Mouse (Mus musculus) embryo, embryonic 10 days (tissue): ENCODE data around the gene Fat1.
"Not testable (repeated sequence)": the region's sequence is repeated elsewhere in the genome, so short reads cannot be mapped to it uniquely, and the experiment has no call there.

Source experiments
- DNase-seq: peaks from one replicate; pipeline ENCODE4 v3.0.0-alpha.2; 2015; ENCODE audit warnings: low spot score

Gene Fat1

DNA sequence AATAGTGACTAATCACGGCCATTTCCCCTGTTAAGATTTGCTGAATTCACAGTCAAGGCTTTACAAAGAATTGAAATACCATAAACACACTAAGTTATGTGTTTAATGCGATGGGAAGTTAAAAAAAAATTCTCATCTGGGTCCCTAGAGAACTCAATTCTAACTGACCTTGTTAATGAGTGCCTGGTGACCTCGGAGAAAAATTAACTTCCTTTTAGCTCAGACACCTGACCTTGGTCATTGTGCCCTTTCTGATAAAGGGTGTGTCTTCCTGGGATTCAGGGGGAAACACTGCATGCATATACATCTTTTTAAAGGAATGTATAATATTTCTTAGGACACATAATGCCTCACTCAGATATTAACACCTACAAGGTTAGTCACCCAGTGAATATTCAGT is 68.8 kb downstream of the Fat1 start:
- DNase-seq = no peak

DNA sequence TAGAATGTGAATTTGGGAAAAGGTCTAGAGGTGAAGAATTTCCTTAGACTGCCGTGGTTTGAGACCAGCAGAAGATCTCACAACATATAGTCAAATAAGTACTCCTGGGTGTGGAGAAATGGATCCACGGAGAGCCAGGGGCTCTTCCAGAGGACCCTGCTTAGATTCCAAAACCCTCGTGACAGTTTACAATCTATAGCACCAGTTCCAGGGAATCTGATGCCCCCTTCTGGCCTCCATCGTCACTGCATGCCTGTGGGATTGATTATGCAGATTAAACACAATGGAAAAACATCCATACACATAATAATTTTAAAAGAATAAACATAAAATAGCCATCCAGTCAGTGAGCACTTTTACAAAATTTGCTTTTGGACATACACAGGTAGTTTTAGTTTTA is 75.4 kb downstream of the Fat1 start:
- DNase-seq = peak; percentile 70

DNA sequence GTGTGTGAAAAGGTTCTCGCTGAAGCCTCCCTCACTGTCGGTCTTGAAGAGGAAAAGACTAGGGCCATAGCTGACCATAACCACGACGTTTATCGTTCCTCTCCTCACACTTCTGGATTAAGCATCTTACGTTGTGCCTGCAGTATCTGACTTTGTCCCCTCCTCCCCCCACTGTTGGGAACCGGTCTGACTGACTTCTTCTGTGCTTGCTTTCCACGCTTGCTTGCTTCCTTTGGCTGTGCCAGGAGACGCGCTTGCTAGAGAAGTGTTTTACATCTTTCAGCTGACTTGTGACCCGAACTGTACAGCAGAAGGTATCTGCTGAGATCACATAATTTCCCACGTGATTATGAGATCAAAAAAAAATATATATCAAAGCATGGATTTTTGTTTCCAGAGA is 76.5 kb downstream of the Fat1 start:
- no peak for DNase-seq

DNA sequence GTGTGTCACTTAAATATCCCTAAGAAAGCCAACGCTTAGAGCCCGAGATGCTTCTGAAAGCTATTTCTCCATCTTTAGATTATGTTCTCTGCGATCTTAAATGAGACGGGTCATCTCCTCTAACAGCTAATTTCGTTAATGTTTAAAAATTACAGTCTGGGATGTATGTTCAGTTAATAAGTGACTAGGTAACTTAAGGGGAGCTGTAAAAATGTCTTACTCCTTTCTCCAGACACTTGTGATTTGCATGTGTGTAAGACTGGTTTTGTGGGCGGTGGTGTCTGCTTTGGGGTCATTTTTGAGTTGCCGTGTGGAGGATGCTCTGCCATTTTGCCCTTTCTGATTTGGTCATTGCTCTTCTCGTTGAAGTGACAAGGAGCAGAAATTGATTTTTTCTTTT is 78.6 kb downstream of the Fat1 start:
- no peak for DNase-seq

DNA sequence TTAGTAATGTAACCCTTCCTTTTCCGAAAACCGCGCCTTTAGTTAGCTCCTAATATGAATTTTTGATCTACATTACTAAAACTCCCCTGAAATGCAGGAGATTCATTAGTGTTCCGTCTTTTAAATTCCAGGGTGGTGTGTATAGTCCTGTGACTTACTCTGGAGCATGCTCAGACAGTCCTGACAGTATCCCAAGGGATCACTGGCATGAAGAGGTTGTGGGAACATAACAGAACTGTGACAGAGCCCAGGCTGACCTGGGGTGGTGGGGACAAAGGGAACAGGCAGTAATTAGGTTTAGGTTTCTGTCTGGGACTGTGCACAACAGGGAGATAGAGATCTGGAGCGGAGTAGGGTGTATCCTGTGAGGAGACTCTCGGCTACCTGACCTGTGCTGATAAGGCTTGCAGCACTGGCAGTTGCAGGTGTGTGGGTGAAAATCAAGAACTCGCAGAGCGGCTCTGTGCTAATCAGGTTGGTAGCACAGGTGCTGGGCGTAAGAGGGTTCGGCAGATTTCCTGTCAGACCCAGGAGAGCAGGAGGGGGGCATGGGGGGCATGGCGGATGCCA is 79.3 kb downstream of the Fat1 start:
- no peak for DNase-seq

DNA sequence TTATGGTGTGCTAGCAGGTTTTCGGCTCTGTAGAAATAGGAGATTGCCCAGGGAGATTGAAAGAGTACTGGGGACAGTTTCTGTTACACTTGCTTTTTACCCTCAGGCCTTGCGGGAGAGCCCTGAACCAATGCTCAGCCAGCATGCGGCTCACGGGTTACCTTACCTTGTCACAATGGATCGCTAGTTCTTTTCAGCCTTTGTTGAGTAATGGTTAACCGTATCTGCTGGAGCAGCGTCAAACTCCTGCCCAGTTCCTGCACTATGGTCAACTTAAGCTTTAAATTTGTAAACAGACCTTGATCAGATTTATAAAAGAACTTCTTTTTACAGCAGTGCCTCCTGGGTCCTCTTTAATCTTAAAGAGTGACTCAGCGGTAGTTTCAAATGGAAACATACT is 80.6 kb downstream of the Fat1 start:
- DNase-seq = no peak

DNA sequence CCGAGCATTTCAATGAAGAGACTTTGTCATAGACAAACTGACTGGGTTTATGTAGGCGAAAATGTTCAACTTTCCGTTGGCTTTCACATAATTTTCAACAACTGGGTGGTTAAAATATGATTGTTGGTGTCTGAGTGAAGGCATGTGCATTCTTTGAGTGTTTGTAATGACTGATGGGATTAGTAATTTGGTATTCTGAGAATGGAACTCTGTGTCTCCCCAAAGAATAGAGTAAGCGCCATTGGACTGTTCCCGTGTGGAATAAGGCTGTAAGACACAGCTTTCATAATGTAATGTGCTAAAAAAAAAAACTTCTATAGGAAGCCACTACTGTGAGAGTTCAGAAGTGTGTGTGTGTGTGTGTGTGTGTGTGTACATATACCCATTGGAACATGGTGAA is 84.0 kb downstream of the Fat1 start:
- DNase-seq = no peak

DNA sequence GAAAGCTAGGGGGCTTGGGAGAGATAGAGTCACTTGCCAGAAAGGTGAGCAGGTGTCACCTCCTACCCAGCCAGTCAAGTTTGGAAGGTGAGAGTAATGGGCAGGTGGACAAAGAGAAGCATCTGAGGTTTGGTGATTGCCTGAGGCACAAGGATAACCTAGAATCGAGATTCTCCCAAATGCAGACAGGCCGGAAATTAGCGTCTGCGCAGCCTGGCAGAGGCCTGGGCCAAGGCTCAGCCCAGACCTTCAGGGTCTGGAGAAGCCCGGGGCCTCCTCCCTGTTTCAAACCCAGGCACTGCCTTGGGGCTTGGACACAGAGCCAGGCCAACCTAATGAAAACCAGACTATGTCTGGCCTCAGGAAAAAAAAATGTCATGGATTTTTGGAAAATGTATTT is 85.9 kb downstream of the Fat1 start:
- DNase-seq = no peak

DNA sequence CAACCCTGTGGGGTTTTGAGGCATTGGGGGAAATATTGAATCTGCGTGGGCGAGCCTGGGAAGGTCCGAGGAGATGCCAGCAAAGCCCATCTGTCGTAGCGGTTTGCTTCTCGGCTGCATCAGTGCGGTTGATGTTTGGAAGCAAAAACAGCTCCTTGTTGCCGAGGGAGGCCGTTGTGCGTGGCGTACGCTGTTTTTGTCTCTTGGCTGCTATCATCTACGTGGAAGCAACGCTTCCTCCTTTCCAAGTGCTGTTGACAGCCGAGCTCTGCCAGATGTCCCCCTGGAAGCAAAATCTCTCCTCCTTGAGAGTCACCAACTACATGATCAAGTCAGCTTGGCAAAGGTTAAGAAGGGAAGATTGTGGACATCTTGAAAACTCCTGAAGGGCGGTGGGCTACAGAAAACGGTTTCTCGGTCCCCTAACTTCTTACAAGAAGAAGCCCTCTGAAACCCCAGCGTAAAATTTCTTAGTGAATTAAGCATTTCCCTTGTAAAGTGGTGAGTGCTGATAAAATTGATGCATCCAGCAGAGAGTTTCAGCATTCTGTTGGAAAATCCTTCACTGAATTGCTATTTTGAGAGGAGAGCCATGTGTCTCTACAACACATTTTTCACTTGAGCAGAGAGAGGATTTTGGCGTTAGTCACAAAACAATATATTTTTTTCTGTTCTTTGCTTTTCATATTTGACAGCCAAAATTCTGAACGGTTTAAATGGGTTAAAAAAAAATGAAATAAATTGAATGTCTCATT is 86.8 kb downstream of the Fat1 start:
- no peak for DNase-seq

DNA sequence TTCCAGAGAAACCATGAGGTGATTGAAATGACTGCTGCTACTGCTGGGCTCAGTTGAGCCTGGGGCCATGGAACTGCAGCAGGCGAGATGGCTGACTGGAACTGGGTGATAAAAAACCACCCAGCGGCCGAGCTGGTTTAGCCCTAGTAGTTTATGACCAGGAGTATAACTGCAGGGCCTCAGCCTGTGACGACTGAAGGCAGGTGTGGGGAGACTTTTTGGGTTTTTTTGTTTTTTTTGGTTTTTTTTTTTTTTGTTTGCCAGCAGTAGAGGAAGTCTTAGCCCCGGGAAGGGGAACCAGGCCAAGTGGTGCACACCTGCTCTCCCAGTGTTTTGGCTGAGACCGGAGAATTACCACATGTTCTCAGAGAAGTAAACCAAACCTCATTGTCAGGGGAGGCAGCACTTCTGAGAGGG is 92.8 kb downstream of the Fat1 start:
- no peak for DNase-seq

DNA sequence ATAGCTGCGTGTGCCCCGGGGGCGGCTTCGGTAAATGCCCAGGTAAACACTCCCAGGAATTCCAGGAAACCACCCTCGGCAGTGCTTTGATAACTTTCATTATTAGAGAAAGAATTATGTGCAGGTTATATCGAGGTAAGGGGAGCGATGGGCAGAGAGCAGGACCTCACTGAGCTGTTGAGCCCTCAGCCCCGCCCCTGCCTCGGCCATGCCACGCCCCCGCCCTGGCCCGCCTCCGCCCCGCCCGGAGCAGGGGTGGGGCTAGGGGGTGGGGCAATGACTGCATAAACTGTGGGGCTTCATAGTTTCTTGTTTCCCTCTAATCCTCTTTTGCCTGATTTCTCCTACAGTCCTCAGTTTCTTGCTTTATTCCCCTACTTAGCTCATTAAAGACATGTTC is 103.1 kb downstream of the Fat1 start:
- no peak for DNase-seq

DNA sequence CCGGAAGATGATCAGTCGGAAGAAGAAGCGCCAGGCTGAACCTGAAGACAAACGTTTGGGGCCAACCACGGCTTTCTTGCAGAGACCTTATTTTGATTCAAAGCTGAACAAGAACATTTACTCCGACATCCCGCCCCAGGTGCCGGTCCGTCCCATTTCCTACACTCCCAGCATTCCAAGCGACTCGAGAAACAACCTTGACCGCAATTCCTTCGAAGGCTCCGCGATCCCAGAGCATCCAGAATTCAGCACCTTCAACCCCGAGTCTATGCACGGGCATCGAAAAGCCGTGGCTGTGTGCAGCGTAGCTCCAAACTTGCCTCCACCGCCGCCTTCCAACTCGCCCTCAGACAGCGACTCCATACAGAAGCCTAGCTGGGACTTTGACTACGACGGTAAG is 108.9 kb downstream of the Fat1 start:
- no peak for DNase-seq

DNA sequence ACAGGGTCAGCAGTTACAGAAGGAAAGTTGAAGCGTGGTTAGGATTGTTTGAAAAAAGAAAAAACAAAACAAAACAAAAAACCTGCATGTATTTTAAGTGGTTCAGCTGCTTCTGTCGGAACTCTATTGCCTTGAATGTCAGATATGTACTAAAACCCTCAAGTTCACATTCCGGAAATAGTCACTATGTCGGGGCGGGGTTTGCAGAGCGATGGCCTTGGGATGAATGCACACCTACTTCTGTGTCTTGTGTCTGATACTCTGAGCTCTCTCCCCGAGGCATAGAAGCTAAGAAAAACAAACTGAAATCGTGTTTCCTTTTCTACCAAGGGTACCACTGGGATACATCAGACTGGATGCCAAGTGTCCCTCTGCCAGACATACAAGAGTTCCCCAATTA is 115.2 kb downstream of the Fat1 start:
- no peak for DNase-seq

DNA sequence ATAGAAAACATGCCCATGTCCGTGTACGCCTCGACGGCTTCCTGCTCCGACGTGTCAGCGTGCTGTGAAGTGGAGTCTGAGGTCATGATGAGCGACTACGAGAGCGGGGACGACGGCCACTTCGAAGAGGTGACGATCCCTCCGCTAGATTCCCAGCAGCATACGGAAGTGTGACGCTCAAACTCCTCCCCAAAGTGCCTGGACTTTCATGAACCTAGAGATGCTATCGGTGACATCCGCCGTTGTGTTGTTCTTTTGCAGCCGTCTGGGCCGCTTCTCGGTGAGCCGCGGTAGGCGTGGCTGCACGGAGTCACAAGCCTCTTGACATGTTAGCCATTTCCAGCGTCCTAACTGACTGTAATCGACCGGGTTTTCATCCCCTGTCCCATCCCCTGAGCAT is 116.0 kb downstream of the Fat1 start:
- DNase-seq = no peak

DNA sequence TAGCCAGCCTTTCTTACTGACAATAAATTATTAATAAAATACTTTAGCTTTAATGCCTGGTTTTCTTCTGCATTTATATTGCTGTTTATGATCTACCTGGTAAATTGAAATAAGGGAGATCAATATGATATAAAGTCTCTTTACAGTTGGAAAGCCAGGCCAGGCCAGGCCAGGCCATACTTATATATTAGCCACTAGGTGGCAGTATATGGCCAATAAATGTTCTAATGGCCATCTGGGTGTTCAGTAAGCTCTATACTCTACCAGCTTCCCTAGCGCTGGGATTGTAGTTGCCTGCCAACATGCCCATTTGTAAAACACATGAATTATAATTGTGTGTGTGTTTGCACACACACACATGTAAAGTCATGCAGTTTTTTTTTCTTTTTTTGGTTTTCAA is 117.0 kb downstream of the Fat1 start:
- DNase-seq = peak; percentile 63

DNA sequence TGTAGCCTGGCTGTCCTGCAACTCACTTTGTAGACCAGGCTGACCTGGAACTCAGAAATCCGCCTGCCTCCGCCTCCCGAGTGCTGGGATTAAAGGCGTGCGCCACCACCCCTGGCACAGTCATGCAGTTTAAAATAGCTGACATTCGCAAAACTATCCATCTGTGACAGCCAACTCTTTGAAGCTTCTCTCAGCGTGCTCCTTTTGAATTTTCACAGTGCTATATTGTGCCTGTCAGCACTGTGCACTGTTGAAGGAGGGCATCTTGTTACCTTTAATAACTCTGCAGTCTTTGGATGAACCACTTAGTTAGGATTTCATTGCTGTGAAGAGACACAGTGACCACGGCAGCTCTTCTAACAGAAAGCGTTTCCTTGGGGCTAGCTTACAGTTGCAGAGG is 117.4 kb downstream of the Fat1 start:
- no peak for DNase-seq

DNA sequence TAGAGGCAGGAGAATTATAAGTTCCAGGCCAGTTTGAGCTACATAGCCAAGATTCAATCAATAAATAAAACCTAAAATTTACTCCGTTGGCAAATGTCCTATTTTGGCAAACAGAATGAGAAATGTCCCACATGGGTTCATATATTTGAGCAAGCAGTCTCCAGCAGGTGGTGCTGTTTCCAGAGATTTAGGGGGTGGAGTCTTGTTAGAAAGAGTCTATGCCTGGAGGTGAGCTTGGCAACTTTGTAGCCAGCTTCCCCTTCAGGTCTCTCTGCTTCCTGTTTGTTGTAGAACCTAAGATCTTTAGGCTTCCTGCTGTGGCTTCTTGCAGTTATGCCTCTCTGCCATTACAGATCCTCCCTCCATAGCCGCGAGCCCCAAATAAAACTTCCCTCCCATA is 120.3 kb downstream of the Fat1 start:
- DNase-seq = no peak

DNA sequence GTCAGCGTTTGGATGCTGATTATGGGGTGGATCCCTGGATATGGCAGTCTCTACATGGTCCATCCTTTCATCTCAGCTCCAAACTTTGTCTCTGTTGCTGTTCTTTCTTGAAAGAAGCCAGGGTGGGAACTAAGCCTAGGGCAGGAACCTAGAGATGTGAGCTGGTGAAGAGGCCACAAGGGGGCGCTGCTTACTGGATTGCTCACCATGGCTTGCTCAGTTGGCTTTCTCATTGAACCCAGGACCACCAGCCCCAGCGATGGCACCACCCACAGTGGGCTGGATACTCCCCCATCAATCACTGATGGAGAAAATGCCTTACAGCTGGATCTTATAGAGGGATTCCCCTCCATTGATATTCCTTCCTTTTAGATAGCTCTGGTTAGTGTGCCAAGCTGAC is 121.6 kb downstream of the Fat1 start:
- peak; percentile 19 for DNase-seq

DNA sequence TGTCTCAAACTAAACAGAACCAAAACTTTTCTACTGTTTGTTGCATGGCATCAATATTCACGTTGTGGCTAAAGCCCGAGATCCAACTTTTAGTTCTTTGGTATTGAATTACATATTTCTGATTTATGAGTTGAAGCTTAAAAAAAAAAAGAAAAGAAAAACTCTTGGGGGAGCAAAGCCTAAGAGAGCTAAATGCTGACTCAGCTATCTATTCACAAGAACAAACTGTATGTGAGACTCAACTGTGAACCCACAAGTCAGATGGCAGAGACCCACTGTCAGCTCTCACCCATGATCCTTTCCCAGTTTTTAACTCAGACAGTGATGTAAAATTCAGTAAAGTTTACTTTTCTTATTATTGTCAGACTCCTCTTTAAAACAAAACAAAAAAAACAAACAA is 124.8 kb downstream of the Fat1 start:
- no peak for DNase-seq

DNA sequence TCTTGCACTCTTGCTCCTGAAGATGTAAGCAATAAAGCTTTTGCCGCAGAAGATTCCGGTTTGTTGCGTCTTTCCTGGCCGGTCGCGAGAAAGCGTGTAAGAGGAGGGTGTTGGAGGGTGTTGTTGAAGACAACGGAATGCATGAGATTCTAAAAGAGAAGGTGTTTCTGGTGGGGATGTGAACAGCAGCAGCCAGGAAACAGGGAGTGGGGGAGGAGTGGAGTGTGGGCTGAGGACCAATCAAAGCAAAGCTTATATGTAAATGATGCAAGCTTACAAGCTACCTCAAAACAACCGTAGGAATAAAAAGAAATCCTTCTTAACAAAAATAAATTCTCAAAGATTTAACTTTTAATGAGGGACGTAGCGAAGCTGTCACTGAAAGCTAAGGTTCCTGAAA is 127.1 kb downstream of the Fat1 start:
- no peak for DNase-seq

DNA sequence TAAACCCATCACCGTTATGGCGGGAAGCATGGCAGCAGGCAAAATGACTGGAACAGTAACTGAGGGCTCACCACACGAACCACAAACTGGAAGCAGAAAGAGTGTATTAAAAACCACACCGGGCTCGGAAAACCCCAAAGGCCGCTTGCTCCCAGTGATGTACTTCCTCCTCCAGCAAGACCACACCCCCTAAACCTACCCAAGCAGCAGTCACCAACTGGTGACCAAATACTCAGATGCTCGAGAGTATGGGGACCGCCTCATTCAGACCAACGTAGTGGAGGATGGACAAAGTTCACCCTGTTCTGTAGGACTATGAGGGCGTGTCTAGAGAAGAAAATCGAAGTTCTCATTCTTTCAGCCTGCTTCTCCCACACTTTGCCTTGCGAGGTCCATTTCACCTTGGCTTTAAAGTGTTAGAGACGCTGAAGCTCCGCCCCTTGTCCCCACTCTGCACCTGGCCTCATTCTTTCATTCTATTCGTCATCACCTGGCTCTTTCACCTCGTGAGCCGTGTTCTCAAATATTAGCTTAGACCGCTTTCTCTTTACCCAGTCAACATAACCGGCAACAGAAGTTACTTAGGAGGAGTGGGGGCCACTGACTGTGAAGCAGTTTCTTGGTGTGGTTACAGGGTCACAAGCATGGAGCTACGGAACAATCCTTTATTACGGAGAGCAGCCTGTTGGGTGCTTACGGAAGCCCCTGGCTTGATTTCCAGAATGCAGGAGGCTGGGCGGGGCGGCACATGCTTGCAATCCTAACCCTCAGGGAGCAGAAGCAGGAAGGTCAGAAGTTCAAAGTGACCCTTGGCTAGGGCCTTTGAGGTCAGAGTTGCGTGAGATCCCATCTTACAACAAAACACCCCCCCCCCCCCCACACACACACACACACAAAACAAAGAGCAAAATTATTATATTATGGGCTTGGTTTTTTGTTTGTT is 128.0 kb downstream of the Fat1 start:
- peak; percentile 69 for DNase-seq

DNA sequence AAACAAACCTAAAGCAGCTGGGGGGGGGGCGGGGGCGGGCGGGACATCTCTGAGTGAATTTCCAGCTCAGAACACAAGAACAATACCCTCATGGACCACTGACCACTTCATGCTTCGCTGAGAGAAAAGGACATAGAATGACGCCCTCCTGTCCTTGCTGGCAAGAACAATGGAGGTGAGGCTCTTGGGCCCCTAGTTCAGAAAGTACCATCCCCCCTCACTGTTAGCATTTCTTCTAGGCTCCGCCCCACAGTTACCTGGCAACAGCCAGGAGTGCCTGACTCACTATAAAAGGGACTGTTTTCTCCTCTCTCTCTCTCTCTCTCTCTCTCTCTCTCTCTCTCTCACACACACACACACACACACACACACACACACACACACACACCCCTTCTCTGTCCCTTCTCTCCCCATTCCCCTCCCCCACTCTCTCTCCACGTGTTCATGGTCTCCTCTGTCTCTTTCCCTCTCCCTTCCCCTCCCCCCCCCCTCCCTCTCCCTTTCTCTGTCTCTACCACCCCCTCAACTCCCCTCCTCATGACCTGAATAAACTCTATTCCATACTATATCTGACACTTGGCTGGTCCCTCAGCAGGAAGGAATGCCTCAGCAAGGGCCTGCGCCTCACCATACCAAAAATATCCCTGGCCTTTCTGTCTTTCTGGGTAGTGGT is 129.1 kb downstream of the Fat1 start:
- peak; percentile 76 for DNase-seq

DNA sequence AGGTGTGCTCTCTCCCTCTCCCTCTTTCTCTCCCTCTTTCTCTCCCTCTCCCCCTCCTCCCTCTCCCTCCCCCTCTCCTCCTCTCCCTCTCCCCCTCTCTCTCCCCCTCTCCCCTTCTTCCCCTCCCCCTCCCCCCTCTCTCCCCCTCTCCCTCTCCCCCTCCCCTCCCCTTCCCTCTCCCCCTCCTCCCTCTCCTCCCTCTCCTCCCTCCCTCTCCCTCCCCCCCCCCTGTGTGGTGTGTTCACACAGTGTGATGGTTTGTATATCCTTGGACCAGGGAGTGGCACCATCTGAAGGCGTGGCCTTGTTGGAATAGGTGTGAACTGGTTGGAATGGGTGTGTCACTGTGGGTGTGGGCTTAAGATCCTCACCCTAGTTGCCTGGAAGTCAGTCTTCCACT is 130.1 kb downstream of the Fat1 start:
- not testable (repeated sequence) for DNase-seq
